Mouse (Mus musculus): ENCODE measurements around the gene Gm43518.

The Gm43518 gene

DNA sequence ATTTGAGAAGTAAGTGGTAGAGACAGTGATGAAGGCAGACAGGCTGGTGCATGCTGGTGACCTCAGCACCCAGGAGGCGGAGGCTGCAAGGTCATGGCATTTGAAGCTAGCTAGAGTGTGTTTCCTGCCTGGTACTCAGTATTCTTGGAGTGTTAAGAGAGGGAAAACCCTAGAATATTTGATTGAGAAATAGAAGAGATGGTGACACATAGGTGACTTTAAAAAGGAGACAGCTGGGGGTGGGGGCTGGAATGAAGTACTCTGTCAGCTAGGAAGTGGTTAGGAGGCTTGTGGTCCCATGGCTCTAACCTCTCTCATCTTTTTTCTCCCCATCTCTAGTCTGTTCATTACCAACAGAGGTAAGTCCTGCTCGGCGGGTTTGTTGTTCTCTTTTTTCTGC is 12.4 kb upstream of the Gm43518 start:
- peaks cover 43% of the 10 kb centered on the region for H3K4me1 ChIP-seq (replicated peaks; ENCODE audit: low read depth, low read length)

GRCm38 (mm10) chr5:123922112-123922511 is 5.1 kb upstream of the Gm43518 start:
- H3K4me1 ChIP-seq (replicated peaks; ENCODE audit: low read depth, low read length), result peaks cover 3% of the 10 kb centered on the region; the same call in 1 of the 2 replicates
- no peak overlapping the region for H3K4me3 ChIP-seq (replicated peaks; ENCODE audit: low read length)
- H3K36me3 ChIP-seq (ENCODE audit: insufficient read depth, low read length), result peaks cover 88% of the 10 kb centered on the region
- TF ChIP-seq NANOG (IDR thresholded peaks at IDR 0.05; ENCODE audit: borderline replicate concordance, low read length) (no peak), POU5F1 (IDR thresholded peaks at IDR 0.05; ENCODE audit: borderline replicate concordance, low read length) (no peak), CTCF (conservative IDR thresholded peaks at IDR 0.05; ENCODE audit: low read length) (no peak)
- no peaks in the 10 kb centered on the region for H3K27me3 ChIP-seq (ENCODE audit: insufficient read depth, low read length)
- H3K9me3 ChIP-seq (ENCODE audit: low read length), result no peaks in the 10 kb centered on the region

More for the DNA sequence above, 12.4 kb upstream of the Gm43518 start:
- H3K9me3 ChIP-seq (ENCODE audit: low read length), result no peaks in the 10 kb centered on the region
- TF ChIP-seq CTCF (conservative IDR thresholded peaks at IDR 0.05; ENCODE audit: low read length) (no peak), NANOG (IDR thresholded peaks at IDR 0.05; ENCODE audit: borderline replicate concordance, low read length) (no peak), POU5F1 (IDR thresholded peaks at IDR 0.05; ENCODE audit: borderline replicate concordance, low read length) (no peak)
- H3K4me3 ChIP-seq (replicated peaks; ENCODE audit: low read length), result no peak overlapping the region
- H3K27me3 ChIP-seq (ENCODE audit: insufficient read depth, low read length), result no peaks in the 10 kb centered on the region
- peaks cover 88% of the 10 kb centered on the region for H3K36me3 ChIP-seq (ENCODE audit: insufficient read depth, low read length)

DNA sequence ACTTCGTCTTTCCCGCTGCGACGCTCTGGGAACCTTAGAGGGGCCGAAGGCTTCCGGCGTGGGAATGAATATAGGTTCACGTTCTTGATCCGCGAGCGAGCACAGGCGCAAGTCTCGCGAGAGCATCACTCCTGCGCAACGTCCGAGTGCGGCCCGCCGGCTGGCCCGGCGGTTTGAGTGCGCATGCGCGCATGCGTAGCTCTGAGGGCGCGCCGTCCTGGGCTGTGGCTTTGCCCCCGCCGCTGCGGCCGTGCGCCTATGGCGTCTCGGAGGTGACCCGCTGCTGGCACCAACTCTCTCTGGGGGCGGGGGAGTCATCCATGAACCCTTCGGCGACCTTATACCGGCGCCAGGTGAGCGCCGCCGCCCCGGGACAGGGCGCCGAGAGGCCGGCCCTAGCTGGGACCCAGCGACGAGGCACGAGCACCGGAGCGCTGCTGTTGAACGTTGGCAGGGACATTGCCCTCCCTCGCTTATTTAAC is 3.3 kb downstream of the Gm43518 start, which contains the start of gene Ccdc62:
Gene Ccdc62 (plus strand): TSS at position 172 of the 482 bp plus-strand sequence.
- peaks cover 41% of the 10 kb centered on the region for H3K36me3 ChIP-seq (ENCODE audit: insufficient read depth, low read length)
- peak within 1 kb of the TSS; percentile 92 for H3K4me3 ChIP-seq (replicated peaks; ENCODE audit: low read length)
- peaks cover 27% of the 10 kb centered on the region for H3K4me1 ChIP-seq (replicated peaks; ENCODE audit: low read depth, low read length)
- TF ChIP-seq CTCF (conservative IDR thresholded peaks at IDR 0.05; ENCODE audit: low read length) (no peak), POU5F1 (IDR thresholded peaks at IDR 0.05; ENCODE audit: borderline replicate concordance, low read length) (no peak), NANOG (IDR thresholded peaks at IDR 0.05; ENCODE audit: borderline replicate concordance, low read length) (no peak)
- no peaks in the 10 kb centered on the region for H3K27me3 ChIP-seq (ENCODE audit: insufficient read depth, low read length)
- no peaks in the 10 kb centered on the region for H3K9me3 ChIP-seq (ENCODE audit: low read length)

DNA sequence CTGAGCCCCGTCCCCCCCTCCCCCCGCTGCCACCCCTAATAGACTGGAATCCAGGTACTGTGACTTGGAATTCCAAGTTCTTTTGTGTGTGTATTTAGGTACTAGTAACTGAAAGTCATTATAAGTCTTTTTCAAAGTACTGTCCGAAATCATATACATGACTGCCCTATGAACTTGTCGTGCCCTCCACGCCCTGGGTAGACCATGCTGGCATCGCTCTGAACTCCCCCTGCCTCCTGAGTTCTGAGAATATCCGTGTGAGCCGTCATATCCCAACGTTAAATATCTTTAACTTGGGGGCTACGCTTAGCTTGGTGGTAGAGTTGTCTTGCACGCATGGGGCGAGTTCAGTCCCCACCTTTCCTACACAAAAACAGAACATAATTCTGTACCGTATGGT is 3.9 kb downstream of the Gm43518 start:
- H3K4me1 ChIP-seq (replicated peaks; ENCODE audit: low read depth, low read length), result peaks cover 27% of the 10 kb centered on the region
- peak overlapping the region; percentile 92 for H3K4me3 ChIP-seq (replicated peaks; ENCODE audit: low read length)
- H3K9me3 ChIP-seq (ENCODE audit: low read length), result no peaks in the 10 kb centered on the region
- TF ChIP-seq NANOG (IDR thresholded peaks at IDR 0.05; ENCODE audit: borderline replicate concordance, low read length) (no peak), POU5F1 (IDR thresholded peaks at IDR 0.05; ENCODE audit: borderline replicate concordance, low read length) (no peak), CTCF (conservative IDR thresholded peaks at IDR 0.05; ENCODE audit: low read length) (no peak)
- H3K27me3 ChIP-seq (ENCODE audit: insufficient read depth, low read length), result no peaks in the 10 kb centered on the region
- H3K36me3 ChIP-seq (ENCODE audit: insufficient read depth, low read length), result peaks cover 35% of the 10 kb centered on the region

- Histone ChIP-seq H3K9me3 (ENCODE audit: low read length) (peaks cover 2% of the 10 kb centered on the region; the same call in 1 of the 2 replicates), H3K27me3 (ENCODE audit: insufficient read depth, low read length) (no peaks in the 10 kb centered on the region), H3K36me3 (ENCODE audit: insufficient read depth, low read length) (peaks cover 17% of the 10 kb centered on the region), H3K4me1 (replicated peaks; ENCODE audit: low read depth, low read length) (peaks cover 27% of the 10 kb centered on the region), H3K4me3 (replicated peaks; ENCODE audit: low read length) (no peak overlapping the region)
- TF ChIP-seq NANOG (IDR thresholded peaks at IDR 0.05; ENCODE audit: borderline replicate concordance, low read length) (no peak), CTCF (conservative IDR thresholded peaks at IDR 0.05; ENCODE audit: low read length) (peak; percentile 30)
Measured at GRCm38 (mm10) chr5:123932927-123933326, 5.7 kb downstream of the Gm43518 start.

DNA sequence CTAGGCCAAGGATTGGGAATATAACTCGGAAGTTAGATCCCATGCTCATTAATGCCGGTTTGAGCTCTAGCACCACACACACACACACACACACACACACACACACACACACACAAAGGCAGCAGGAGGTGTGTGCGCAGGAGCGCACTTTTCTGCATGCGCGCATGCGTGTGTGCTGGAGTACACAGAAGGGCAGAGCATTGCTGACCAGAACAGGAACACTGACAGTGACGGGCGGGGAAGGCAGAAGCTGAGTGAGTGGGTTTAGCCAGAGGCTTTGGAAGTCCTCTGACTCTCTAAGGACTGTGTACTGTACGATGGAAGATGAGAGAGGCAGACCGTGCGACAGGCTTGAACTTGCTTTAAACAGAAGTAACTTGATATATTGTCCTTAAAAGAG is 6.3 kb downstream of the Gm43518 start:
- Histone ChIP-seq H3K27me3 (ENCODE audit: insufficient read depth, low read length) (no peaks in the 10 kb centered on the region), H3K4me1 (replicated peaks; ENCODE audit: low read depth, low read length) (peaks cover 27% of the 10 kb centered on the region), H3K9me3 (ENCODE audit: low read length) (peaks cover 8% of the 10 kb centered on the region), H3K4me3 (replicated peaks; ENCODE audit: low read length) (peak overlapping the region; percentile 35), H3K36me3 (ENCODE audit: insufficient read depth, low read length) (peaks cover 17% of the 10 kb centered on the region)
- TF ChIP-seq POU5F1 (IDR thresholded peaks at IDR 0.05; ENCODE audit: borderline replicate concordance, low read length) (no peak), NANOG (IDR thresholded peaks at IDR 0.05; ENCODE audit: borderline replicate concordance, low read length) (no peak), CTCF (conservative IDR thresholded peaks at IDR 0.05; ENCODE audit: low read length) (no peak)

DNA sequence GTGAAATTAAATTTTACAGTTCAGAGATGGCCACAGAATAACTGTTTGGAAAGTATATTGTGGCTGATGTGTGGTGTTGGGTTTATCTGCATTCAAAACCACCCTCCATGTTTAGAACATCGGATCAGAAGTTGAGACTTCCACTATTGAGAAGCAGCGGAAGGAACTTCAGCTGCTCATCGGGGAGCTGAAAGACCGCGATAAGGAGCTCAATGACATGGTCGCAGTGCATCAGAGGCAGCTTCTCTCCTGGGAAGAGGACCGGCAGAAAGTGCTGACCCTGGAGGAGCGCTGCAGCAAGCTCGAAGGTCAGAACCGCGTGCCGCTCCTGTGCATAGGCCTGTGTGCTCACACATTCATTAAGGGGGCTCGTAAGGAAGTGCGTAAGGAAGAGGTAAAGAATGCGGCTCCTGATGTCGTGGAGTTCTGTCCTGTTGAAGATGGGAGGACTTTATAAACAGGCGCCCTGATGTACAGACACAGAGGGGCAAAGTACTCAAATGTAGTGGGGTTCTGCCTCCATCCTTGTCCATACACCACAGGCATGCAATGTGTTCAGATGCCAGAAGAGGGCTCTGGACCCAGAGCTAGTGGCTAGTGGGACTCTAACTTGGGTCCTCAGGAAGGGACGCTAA is 6.9 kb downstream of the Gm43518 start:
- H3K36me3 ChIP-seq (ENCODE audit: insufficient read depth, low read length), result peaks cover 14% of the 10 kb centered on the region
- H3K4me3 ChIP-seq (replicated peaks; ENCODE audit: low read length), result peak overlapping the region; percentile 35
- TF ChIP-seq CTCF (conservative IDR thresholded peaks at IDR 0.05; ENCODE audit: low read length), result peak; percentile 70
- TF ChIP-seq NANOG (IDR thresholded peaks at IDR 0.05; ENCODE audit: borderline replicate concordance, low read length), result no peak
- peaks cover 13% of the 10 kb centered on the region for H3K9me3 ChIP-seq (ENCODE audit: low read length)
- H3K4me1 ChIP-seq (replicated peaks; ENCODE audit: low read depth, low read length), result peaks cover 23% of the 10 kb centered on the region
- no peaks in the 10 kb centered on the region for H3K27me3 ChIP-seq (ENCODE audit: insufficient read depth, low read length)

DNA sequence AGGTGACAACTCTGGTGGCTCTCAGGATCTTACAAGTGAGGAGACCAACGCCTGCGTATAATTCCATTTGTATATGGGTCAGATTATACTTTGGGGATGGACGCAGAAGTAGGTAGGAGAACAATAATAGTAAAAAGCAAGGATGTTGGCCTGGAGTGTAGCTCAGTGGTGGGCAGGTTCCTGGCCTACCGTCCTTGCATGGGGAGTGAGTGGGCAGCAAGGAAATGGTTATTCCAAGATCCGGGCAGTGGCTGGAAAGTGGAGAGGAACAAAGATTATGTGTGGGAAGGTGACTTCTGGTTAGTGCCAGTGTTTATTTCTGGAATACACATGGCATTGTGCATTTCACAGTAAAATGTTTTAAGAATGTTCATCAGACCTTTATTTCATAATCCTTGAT is 8.7 kb downstream of the Gm43518 start:
- no peak for TF ChIP-seq CTCF (conservative IDR thresholded peaks at IDR 0.05; ENCODE audit: low read length)
- TF ChIP-seq POU5F1 (IDR thresholded peaks at IDR 0.05; ENCODE audit: borderline replicate concordance, low read length), result no peak
- no peak for TF ChIP-seq NANOG (IDR thresholded peaks at IDR 0.05; ENCODE audit: borderline replicate concordance, low read length)
- H3K4me3 ChIP-seq (replicated peaks; ENCODE audit: low read length), result no peak overlapping the region
- peaks cover 17% of the 10 kb centered on the region for H3K9me3 ChIP-seq (ENCODE audit: low read length)
- H3K4me1 ChIP-seq (replicated peaks; ENCODE audit: low read depth, low read length), result peaks cover 17% of the 10 kb centered on the region
- H3K36me3 ChIP-seq (ENCODE audit: insufficient read depth, low read length), result peaks cover 6% of the 10 kb centered on the region; the same call in 1 of the 2 replicates
- H3K27me3 ChIP-seq (ENCODE audit: insufficient read depth, low read length), result no peaks in the 10 kb centered on the region
